Mouse (Mus musculus): ENCODE measurements around the gene Sox5.
"Not testable (repeated sequence)": the region's sequence is repeated elsewhere in the genome, so short reads cannot be mapped to it uniquely, and the experiment has no call there.

The Sox5 gene

GRCm38 (mm10) chr6:144282756-144283155 is 499.0 kb downstream of the Sox5 start:
- in situ Hi-C loops (cut with MboI): no loop called here

- in situ Hi-C loops (cut with MboI): no loop called here
These were observed 500.1 kb downstream of the Sox5 start for GRCm38 (mm10) chr6:144281661-144282060.

GRCm38 (mm10) chr6:144278505-144279053 is 503.2 kb downstream of the Sox5 start:
- in situ Hi-C loops (cut with MboI): no loop called here

GRCm38 (mm10) chr6:144273425-144273824 is 508.4 kb downstream of the Sox5 start:
- in situ Hi-C loops (cut with MboI): not testable (repeated sequence)

GRCm38 (mm10) chr6:144271326-144271725 is 510.5 kb downstream of the Sox5 start:
- in situ Hi-C loops (cut with MboI): no loop called here

- in situ Hi-C loops (cut with MboI): no loop called here
These were observed 511.5 kb downstream of the Sox5 start for GRCm38 (mm10) chr6:144270306-144270705.

- in situ Hi-C loops (cut with MboI): no loop called here
These were observed 512.1 kb downstream of the Sox5 start for GRCm38 (mm10) chr6:144269666-144270065.

- in situ Hi-C loops (cut with MboI): no loop called here
These were observed 516.0 kb downstream of the Sox5 start for GRCm38 (mm10) chr6:144265752-144266151.

- in situ Hi-C loops (cut with MboI): no loop called here
These were observed 516.8 kb downstream of the Sox5 start for GRCm38 (mm10) chr6:144265004-144265403.

GRCm38 (mm10) chr6:144264320-144264915 is 517.4 kb downstream of the Sox5 start:
- in situ Hi-C loops (cut with MboI): no loop called here

- in situ Hi-C loops (cut with MboI): no loop called here
These were observed 525.3 kb downstream of the Sox5 start for GRCm38 (mm10) chr6:144256500-144256899.

- in situ Hi-C loops (cut with MboI): no loop called here
These were observed 529.5 kb downstream of the Sox5 start for GRCm38 (mm10) chr6:144252191-144252718.

- in situ Hi-C loops (cut with MboI): no loop called here
These were observed 530.3 kb downstream of the Sox5 start for GRCm38 (mm10) chr6:144251222-144252170.

GRCm38 (mm10) chr6:144250625-144251181 is 531.1 kb downstream of the Sox5 start:
- in situ Hi-C loops (cut with MboI): no loop called here

- in situ Hi-C loops (cut with MboI): no loop called here
These were observed 545.2 kb downstream of the Sox5 start for GRCm38 (mm10) chr6:144236581-144236980.

- in situ Hi-C loops (cut with MboI): no loop called here
These were observed 577.8 kb downstream of the Sox5 start for GRCm38 (mm10) chr6:144203970-144204369.

- in situ Hi-C loops (cut with MboI): no loop called here
These were observed 578.8 kb downstream of the Sox5 start for GRCm38 (mm10) chr6:144203013-144203412.

- in situ Hi-C loops (cut with MboI): no loop called here
These were observed 580.3 kb downstream of the Sox5 start for GRCm38 (mm10) chr6:144201402-144202040.

GRCm38 (mm10) chr6:144197209-144198119 is 584.3 kb downstream of the Sox5 start:
- in situ Hi-C loops (cut with MboI): no loop called here

- in situ Hi-C loops (cut with MboI): no loop called here
These were observed 585.8 kb downstream of the Sox5 start for GRCm38 (mm10) chr6:144195934-144196333.

- in situ Hi-C loops (cut with MboI): no loop called here
These were observed 598.7 kb downstream of the Sox5 start for GRCm38 (mm10) chr6:144183087-144183486.

Data from mature B cell (primary cell).